Mouse (Mus musculus): Measurements from ENCODE around the gene Tcf20. TPM values are rescaled to one million over a fixed set of nuclear protein-coding genes. Genes with fewer than 3 reads are reported as not detected.
"Not testable (repeated sequence)": the region's sequence is repeated elsewhere in the genome, so short reads cannot be mapped to it uniquely, and the experiment has no call there.

Tcf20 gene
- polyA plus RNA-seq, 1 experiment from 2014 or later = 15.2 TPM

DNA sequence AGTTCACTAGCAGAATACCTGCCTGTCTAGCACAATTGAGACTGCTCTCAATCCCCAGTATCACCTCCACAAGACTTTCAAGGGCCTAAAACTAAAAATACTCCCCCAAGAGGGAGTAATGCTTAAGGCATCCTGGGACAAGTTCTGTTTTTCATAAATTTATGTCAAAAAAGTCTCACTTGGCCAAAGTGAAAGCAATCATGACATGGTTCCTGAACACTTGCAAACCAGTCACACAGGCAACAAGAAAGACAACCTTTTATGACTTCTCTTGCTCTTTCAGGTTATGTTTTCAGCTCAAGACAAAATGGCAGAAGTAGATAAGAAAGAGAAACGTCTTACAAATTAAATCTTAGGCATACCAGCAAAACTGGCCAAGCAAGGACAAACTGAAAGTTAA lies 91.3 kb downstream of the Tcf20 start:
- 65% methylated on average over 1 of the region's 1 CpGs for WGBS
- no peak overlapping the region for H3K4me2 ChIP-seq
- H3K27me3 ChIP-seq = no peaks in the 10 kb centered on the region
- no peak overlapping the region for H3K9ac ChIP-seq
- peaks cover 43% of the 10 kb centered on the region for H3K4me1 ChIP-seq
- H3K27ac ChIP-seq = no peak overlapping the region
- no peaks in the 10 kb centered on the region for H3K36me3 ChIP-seq
- H3K9me3 ChIP-seq = no peaks in the 10 kb centered on the region
- no peak overlapping the region for H3K4me3 ChIP-seq
- no peak for ATAC-seq (ENCODE audit: insufficient number of reproducible peaks, insufficient read depth, low FRiP score, low TSS enrichment, low read depth)

DNA sequence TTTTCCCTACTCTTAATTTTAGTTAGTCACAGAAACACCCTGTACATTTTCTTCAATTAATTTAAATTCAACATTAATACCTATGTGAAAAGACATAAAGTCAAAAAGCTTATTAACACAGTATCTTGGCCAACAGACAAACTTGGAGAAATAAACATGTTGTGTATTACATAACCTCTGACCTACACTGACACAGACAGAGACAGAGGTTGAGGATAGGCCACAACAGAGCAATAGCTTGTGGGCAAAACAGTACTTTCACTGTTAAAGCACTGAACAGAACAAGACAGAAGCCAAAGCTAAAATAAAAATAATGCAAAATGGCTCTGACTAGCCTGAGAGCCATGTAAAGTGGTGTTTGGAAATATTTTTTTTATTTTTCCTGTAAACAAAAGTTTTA lies 97.2 kb downstream of the Tcf20 start:
- no peak for ATAC-seq (ENCODE audit: insufficient number of reproducible peaks, insufficient read depth, low FRiP score, low TSS enrichment, low read depth)
- H3K27me3 ChIP-seq = no peaks in the 10 kb centered on the region
- H3K4me2 ChIP-seq = no peak overlapping the region

DNA sequence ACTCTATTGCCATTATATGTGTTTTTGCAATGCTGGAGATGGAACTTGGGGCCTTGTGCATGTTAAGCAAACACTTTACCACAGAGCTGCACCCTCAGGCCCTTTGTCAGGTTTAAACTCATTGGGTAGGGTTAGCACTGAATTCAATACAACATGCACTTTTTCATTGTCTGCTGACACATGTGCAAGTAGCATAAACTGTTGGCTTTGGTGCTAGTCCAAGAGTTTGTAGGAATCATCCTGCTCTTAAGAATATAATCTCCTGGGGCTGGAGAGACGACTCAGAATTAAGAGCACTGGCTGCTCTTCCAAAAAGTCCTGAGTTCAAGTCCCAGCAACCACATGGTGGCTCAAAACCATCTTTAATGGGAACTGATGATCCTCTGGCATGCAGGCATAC lies 98.2 kb downstream of the Tcf20 start:
- Histone ChIP-seq H3K36me3 (no peaks in the 10 kb centered on the region), H3K4me2 (no peak overlapping the region), H3K27ac (no peak overlapping the region), H3K27me3 (no peaks in the 10 kb centered on the region), H3K9ac (no peak overlapping the region), H3K4me3 (no peak overlapping the region), H3K4me1 (peaks cover 7% of the 10 kb centered on the region; the same call in 1 of the 2 replicates), H3K9me3 (no peaks in the 10 kb centered on the region)
- no peak for ATAC-seq (ENCODE audit: insufficient number of reproducible peaks, insufficient read depth, low FRiP score, low TSS enrichment, low read depth)
- 54% methylated on average over 1 of the region's 1 CpGs for WGBS

More for the DNA sequence above, 97.2 kb downstream of the Tcf20 start:
- Histone ChIP-seq H3K27ac (no peak overlapping the region), H3K9ac (no peak overlapping the region), H3K4me3 (no peak overlapping the region), H3K4me1 (peaks cover 7% of the 10 kb centered on the region; the same call in 1 of the 2 replicates), H3K36me3 (no peaks in the 10 kb centered on the region), H3K9me3 (no peaks in the 10 kb centered on the region)

DNA sequence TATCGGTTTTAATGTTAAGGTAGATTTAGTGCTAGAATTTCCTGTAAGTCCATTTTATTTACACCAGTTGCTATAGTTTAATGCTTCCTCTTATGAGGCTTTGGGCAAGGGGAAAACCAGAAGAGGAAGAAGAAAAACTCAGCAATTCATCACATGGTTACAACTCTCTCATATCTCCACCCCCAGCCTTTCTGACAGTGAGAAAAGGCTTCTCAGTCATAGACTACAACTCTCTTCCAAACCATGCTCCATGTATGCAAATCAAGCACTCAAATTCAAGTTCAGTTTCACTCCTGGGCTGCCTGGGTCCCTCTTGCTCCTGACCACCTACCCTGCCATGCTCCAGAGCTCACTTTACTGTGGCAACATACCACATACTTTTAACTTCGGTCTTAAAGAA lies 99.2 kb downstream of the Tcf20 start:
- Histone ChIP-seq H3K4me2 (no peak overlapping the region), H3K9me3 (no peaks in the 10 kb centered on the region), H3K4me1 (no peaks in the 10 kb centered on the region), H3K9ac (no peak overlapping the region), H3K36me3 (no peaks in the 10 kb centered on the region), H3K27ac (no peak overlapping the region), H3K4me3 (no peak overlapping the region), H3K27me3 (no peaks in the 10 kb centered on the region)
- ATAC-seq (ENCODE audit: insufficient number of reproducible peaks, insufficient read depth, low FRiP score, low TSS enrichment, low read depth) = no peak
- WGBS = 79% methylated on average over 2 of the region's 2 CpGs

DNA sequence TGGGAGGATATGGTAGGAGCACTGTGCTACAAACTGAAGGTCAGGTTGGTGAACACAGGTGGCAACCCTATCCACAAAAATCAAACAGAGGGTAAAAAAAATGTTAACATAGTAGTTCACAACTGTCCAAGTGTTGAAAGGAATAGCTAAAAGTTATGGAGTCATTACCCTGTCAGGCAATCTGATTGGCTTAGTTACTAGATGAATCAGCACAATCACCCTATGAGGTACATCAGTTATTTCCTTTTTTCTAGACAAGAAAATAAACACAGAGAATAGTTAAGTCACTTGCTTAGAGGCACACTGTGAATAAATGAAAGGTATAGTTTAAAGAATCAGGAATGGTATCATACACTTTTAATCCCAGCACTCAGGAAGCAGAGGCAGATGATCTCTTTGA lies 110.4 kb downstream of the Tcf20 start:
- no peak overlapping the region for H3K4me3 ChIP-seq
- H3K9ac ChIP-seq = no peak overlapping the region
- H3K27ac ChIP-seq = no peak overlapping the region
- H3K9me3 ChIP-seq = no peaks in the 10 kb centered on the region
- no peak for ATAC-seq (ENCODE audit: insufficient number of reproducible peaks, insufficient read depth, low FRiP score, low TSS enrichment, low read depth)
- no peaks in the 10 kb centered on the region for H3K4me1 ChIP-seq
- H3K27me3 ChIP-seq = no peaks in the 10 kb centered on the region
- H3K36me3 ChIP-seq = no peaks in the 10 kb centered on the region
- no peak overlapping the region for H3K4me2 ChIP-seq

DNA sequence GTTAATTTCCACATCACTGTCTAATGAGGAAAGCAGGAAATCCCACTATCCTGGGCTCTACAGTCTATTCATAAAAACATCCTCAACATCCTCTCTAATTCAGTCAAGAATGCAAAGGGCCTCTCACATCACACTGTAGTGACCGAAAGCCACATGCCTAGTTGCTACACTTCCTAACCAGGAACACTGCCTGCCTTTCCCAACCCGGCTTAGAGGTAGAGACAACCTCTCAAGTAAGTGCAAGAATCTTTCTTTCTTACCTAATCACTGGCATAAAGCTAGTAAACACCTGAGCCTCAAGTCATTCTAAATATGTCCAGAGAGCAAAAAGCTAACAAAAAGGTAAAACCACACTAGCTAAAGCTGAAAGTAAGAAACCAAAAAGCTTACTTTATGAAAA lies 110.8 kb downstream of the Tcf20 start:
- Histone ChIP-seq H3K9me3 (no peaks in the 10 kb centered on the region), H3K4me1 (no peaks in the 10 kb centered on the region)
- WGBS = 88% methylated on average over 2 of the region's 2 CpGs

DNA sequence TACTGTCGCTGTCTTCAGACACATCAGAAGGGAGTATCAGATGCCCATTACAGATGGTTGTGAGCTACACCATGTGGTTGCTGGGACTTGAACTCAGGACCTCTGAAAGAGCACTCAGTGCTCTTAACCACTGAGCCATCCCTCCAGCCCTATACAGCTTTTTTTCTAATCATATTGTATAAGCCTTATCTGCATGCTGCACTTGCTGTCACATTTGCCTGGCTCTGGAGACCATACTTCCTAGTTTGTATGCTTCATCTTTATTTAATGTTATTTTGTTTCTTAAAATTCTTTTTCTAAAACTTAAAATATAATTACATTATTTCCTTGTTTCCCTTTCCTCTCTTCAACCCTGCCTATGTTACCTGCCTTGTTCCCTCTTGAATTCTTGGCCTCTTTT lies 115.6 kb downstream of the Tcf20 start:
- Histone ChIP-seq H3K9me3 (no peaks in the 10 kb centered on the region), H3K27ac (no peak overlapping the region), H3K36me3 (no peaks in the 10 kb centered on the region), H3K27me3 (no peaks in the 10 kb centered on the region), H3K4me1 (peaks cover 7% of the 10 kb centered on the region; the same call in 1 of the 2 replicates), H3K9ac (no peak overlapping the region), H3K4me3 (no peak overlapping the region), H3K4me2 (no peak overlapping the region)
- 94% methylated on average over 1 of the region's 1 CpGs for WGBS
- no peak for ATAC-seq (ENCODE audit: insufficient number of reproducible peaks, insufficient read depth, low FRiP score, low TSS enrichment, low read depth)

More for the DNA sequence above, 110.8 kb downstream of the Tcf20 start:
- no peak overlapping the region for H3K4me2 ChIP-seq
- no peaks in the 10 kb centered on the region for H3K36me3 ChIP-seq
- H3K9ac ChIP-seq = no peak overlapping the region
- ATAC-seq (ENCODE audit: insufficient number of reproducible peaks, insufficient read depth, low FRiP score, low TSS enrichment, low read depth) = no peak
- no peak overlapping the region for H3K4me3 ChIP-seq
- H3K27me3 ChIP-seq = no peaks in the 10 kb centered on the region
- no peak overlapping the region for H3K27ac ChIP-seq

DNA sequence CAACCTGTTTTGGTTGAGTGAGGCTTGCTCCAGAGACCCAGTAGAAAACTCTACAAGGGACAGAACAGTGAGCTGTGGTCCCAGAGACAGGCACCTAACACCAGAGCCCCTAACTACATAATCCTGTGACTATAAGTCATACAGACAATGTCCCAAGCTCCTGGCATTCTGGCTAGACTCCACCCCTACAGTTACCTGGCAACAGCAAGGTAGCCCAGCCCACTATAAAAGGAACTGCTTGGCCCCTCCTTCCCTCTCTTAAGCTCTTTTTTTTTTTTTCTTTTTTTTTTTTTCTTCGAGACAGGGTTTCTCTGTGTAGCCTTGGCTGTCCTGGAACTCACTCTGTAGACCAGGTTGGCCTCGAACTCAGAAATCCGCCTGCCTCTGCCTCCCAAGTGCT lies 121.4 kb downstream of the Tcf20 start:
- H3K36me3 ChIP-seq; H3K27me3 ChIP-seq; H3K4me1 ChIP-seq; ATAC-seq (ENCODE audit: insufficient number of reproducible peaks, insufficient read depth, low FRiP score, low TSS enrichment, low read depth); H3K4me3 ChIP-seq; H3K27ac ChIP-seq; H3K9ac ChIP-seq; H3K9me3 ChIP-seq; H3K4me2 ChIP-seq: not testable (repeated sequence)
- WGBS = 98% methylated on average over 3 of the region's 3 CpGs

DNA sequence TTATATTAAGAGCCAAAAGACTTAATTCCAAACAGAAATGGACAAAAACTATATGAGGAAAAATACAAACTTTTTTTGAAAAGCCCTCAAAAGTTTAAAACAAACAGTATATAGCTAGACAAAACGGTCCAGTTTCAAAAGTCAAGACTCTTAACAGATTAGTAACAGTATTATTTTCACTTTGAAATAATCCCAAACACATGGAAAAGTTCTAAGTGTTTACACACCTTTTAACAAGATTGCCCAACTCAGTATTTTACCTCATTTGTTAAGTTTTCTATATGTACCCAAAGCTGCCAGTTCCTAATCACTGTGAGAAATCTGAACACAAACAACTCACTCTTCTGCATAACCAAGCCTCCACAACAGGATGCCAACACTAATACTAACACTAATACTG lies 124.0 kb downstream of the Tcf20 start:
- no peaks in the 10 kb centered on the region for H3K36me3 ChIP-seq
- H3K4me2 ChIP-seq = no peak overlapping the region
- no peak overlapping the region for H3K4me3 ChIP-seq
- H3K9me3 ChIP-seq = no peaks in the 10 kb centered on the region
- no peak overlapping the region for H3K27ac ChIP-seq
- H3K27me3 ChIP-seq = no peaks in the 10 kb centered on the region
- ATAC-seq (ENCODE audit: insufficient number of reproducible peaks, insufficient read depth, low FRiP score, low TSS enrichment, low read depth) = no peak
- WGBS = 63% methylated on average over 1 of the region's 1 CpGs
- no peak overlapping the region for H3K9ac ChIP-seq
- H3K4me1 ChIP-seq = peaks cover 5% of the 10 kb centered on the region; the same call in 1 of the 2 replicates

DNA sequence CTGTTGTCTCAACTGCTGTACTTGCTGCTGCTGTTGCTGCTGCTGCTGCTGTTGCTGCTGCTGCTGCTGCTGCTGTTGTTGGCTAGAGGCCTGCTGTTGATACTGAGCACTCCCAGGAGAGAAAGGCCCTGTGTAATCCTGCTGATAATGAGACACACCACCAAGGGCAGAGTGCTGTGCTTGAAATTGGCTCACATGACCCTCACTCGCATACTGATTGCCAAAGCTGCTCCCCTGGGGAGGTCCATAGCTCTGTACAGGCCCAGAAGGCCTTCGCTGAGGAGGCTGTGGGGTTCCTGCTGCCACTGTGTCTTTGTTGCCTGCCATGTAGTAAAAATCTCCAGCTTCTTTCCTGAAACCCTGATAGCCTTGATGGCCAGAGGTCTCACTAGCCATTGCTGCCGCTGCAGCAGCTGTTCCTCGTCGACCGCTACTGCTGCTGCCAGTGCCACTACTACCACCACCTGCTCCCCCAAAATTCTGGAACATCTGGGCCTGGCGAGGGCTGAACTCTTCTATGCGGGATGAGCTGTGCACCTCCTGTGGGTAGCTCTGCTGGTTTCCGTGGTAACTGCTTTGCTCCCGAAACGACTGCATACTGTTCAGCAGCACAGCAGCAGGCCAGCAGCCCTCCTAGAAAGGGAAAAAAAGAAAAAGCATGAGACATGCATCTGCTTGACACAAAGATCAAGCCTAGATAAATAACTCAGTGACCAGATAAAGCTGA lies 130.9 kb downstream of the Tcf20 start:
- H3K27me3 ChIP-seq = no peaks in the 10 kb centered on the region
- no peak overlapping the region for H3K9ac ChIP-seq
- H3K4me3 ChIP-seq = no peak overlapping the region
- 62% methylated on average over 11 of the region's 11 CpGs for WGBS
- no peak for ATAC-seq (ENCODE audit: insufficient number of reproducible peaks, insufficient read depth, low FRiP score, low TSS enrichment, low read depth)
- H3K4me2 ChIP-seq = no peak overlapping the region
- H3K9me3 ChIP-seq = no peaks in the 10 kb centered on the region
- H3K36me3 ChIP-seq = peaks cover 53% of the 10 kb centered on the region
- no peak overlapping the region for H3K27ac ChIP-seq
- H3K4me1 ChIP-seq = peaks cover 12% of the 10 kb centered on the region; the same call in 1 of the 2 replicates

DNA sequence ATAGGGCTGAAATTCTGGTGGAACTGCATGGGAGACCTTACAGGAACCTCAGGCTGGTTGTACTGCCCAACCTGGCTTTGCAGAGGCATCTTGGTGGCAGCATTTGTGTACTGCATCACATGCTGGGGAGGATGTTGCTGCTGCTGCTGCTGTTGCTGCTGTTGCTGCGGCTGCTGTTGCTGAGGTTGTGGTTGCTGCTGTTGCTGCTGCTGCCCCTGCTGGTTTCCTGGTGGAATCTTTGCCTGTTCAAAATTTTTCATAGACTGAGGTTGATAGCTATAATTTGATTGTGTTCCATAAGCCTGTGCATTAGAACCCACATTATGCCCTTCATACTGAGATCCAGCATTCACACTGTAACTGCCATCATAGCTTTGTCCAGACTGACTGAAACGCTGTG lies 131.6 kb downstream of the Tcf20 start:
- Histone ChIP-seq H3K4me1 (peaks cover 12% of the 10 kb centered on the region; the same call in 1 of the 2 replicates), H3K9ac (no peak overlapping the region), H3K9me3 (no peaks in the 10 kb centered on the region), H3K27me3 (no peaks in the 10 kb centered on the region), H3K27ac (no peak overlapping the region), H3K36me3 (peaks cover 60% of the 10 kb centered on the region), H3K4me3 (no peak overlapping the region), H3K4me2 (no peak overlapping the region)
- ATAC-seq (ENCODE audit: insufficient number of reproducible peaks, insufficient read depth, low FRiP score, low TSS enrichment, low read depth) = no peak
- WGBS = 93% methylated on average over 2 of the region's 2 CpGs

DNA sequence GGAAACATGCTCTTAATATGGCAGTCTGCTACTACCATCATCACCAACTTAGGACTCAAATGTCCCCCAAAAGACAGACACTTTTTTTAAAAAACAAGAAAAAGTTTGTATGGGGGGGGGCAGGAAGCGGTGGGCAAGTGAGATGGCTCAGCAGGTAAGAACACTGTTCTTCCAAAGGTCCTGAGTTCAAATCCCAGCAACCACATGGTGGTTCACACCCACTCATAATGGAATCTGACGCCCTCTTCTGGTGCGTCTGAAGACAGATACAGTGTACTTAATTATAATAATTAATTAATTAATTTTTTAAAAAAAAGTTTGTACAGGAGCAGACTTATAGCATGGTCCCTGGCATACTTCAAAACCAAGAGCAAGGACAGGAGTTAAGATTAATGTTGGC lies 148.5 kb downstream of the Tcf20 start:
- no peak overlapping the region for H3K4me2 ChIP-seq
- no peaks in the 10 kb centered on the region for H3K4me1 ChIP-seq
- H3K27me3 ChIP-seq = no peaks in the 10 kb centered on the region
- no peaks in the 10 kb centered on the region for H3K9me3 ChIP-seq
- no peak overlapping the region for H3K27ac ChIP-seq
- H3K4me3 ChIP-seq = no peak overlapping the region
- no peak for ATAC-seq (ENCODE audit: insufficient number of reproducible peaks, insufficient read depth, low FRiP score, low TSS enrichment, low read depth)
- WGBS = 93% methylated on average over 3 of the region's 3 CpGs
- H3K36me3 ChIP-seq = peaks cover 18% of the 10 kb centered on the region
- H3K9ac ChIP-seq = no peak overlapping the region

All from embryonic facial prominence, embryonic 13.5 days (tissue).